Mouse (Mus musculus) adrenal gland, postnatal 14 days (tissue): Measurements from ENCODE around the gene Klf7. TPM values are rescaled to one million over a fixed set of nuclear protein-coding genes. Genes with fewer than 3 reads are reported as not detected.

ENCODE experiments used
- DNase-seq: peaks from one replicate; pipeline ENCODE4 v3.0.0; 2021; ENCODE audit warnings: mixed read lengths
- total RNA-seq: library from RNA; stranded (reverse); gene quantifications from 2 replicates; pipeline ENCODE4 v1.2.3, GENCODE M21; 2021

Klf7 gene
- total RNA-seq, 1 experiment from 2014 or later: 18.3 TPM

GRCm38 (mm10) chr1:64066320-64067254, 55.5 kb downstream of the Klf7 start:
- no peak for DNase-seq

GRCm38 (mm10) chr1:64061488-64061887, 60.6 kb downstream of the Klf7 start:
- DNase-seq: no peak

GRCm38 (mm10) chr1:64060699-64061454, 61.2 kb downstream of the Klf7 start:
- DNase-seq: no peak

GRCm38 (mm10) chr1:64060116-64060515, 62.0 kb downstream of the Klf7 start:
- DNase-seq: peak; percentile 23

GRCm38 (mm10) chr1:64056541-64056940, 65.5 kb downstream of the Klf7 start:
- no peak for DNase-seq

- DNase-seq: no peak
Measured at GRCm38 (mm10) chr1:64055978-64056377, 66.1 kb downstream of the Klf7 start.

- no peak for DNase-seq
Measured at GRCm38 (mm10) chr1:64055210-64055609, 66.9 kb downstream of the Klf7 start.

- no peak for DNase-seq
Measured at GRCm38 (mm10) chr1:64052069-64052750, 69.9 kb downstream of the Klf7 start.

GRCm38 (mm10) chr1:64048567-64048966, 73.5 kb downstream of the Klf7 start:
- DNase-seq: no peak

- no peak for DNase-seq
Measured at GRCm38 (mm10) chr1:64046802-64047156, 75.3 kb downstream of the Klf7 start.

- DNase-seq: no peak
Measured at GRCm38 (mm10) chr1:64046087-64046801, 75.8 kb downstream of the Klf7 start.

- no peak for DNase-seq
Measured at GRCm38 (mm10) chr1:64044577-64044976, 77.5 kb downstream of the Klf7 start.

- DNase-seq: peak; percentile 38
Measured at GRCm38 (mm10) chr1:64040831-64041383, 81.2 kb downstream of the Klf7 start.

- no peak for DNase-seq
Measured at GRCm38 (mm10) chr1:64040061-64040686, 81.9 kb downstream of the Klf7 start.

- no peak for DNase-seq
Measured at GRCm38 (mm10) chr1:64038343-64038742, 83.7 kb downstream of the Klf7 start.

GRCm38 (mm10) chr1:64037800-64038199, 84.3 kb downstream of the Klf7 start:
- no peak for DNase-seq

GRCm38 (mm10) chr1:64036881-64037452, 85.1 kb downstream of the Klf7 start:
- no peak for DNase-seq

GRCm38 (mm10) chr1:64035804-64036203, 86.3 kb downstream of the Klf7 start:
- DNase-seq: no peak

- DNase-seq: peak; percentile 29
Measured at GRCm38 (mm10) chr1:64035087-64035791, 86.8 kb downstream of the Klf7 start.
